Mouse (Mus musculus): ENCODE measurements around the gene Olfr61. TPM values are rescaled to one million over a fixed set of nuclear protein-coding genes. Genes with fewer than 3 reads are reported as not detected.
"Not testable (repeated sequence)": the region's sequence is repeated elsewhere in the genome, so short reads cannot be mapped to it uniquely, and the experiment has no call there.

Gene Olfr61
- total and polyA plus RNA-seq, 2 experiments, result not detected

DNA sequence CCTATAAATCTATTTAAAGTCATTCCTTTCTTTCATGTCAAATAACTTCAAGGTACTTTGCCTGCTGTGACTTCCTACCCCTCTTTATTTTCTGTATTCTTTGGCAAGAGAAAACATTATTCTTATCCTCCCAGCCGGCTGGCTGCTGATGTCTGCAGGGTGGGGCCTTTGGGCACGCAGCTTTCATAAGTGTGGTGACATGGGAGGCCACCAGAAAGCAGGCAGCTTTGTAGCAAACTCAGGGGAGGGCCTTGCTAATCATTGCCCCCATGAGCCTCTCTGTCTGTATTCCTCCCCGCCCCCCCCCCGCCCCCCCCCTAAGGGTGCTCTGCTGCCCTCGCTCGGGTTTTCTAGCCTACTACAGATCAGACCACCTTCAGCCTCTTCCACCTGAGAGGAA, 47.1 kb downstream of the Olfr61 start:
- Histone ChIP-seq H3K4me1 (ENCODE audit: control insufficient read depth, insufficient read depth, low read length) (no peaks in the 10 kb centered on the region), H3K9ac (ENCODE audit: low read depth, low read length) (no peak overlapping the region), H3K4me3 (ENCODE audit: insufficient read depth, low read depth, low read length) (no peak overlapping the region), H3K27me3 (ENCODE audit: control insufficient read depth, insufficient read depth, low read length) (no peaks in the 10 kb centered on the region), H3K36me3 (ENCODE audit: control insufficient read depth, insufficient read depth, low read length) (no peaks in the 10 kb centered on the region), H3K79me2 (ENCODE audit: control insufficient read depth, insufficient read depth, low read length) (no peaks in the 10 kb centered on the region), H3K27ac (replicated peaks; ENCODE audit: insufficient read depth, low read depth, low read length) (no peak overlapping the region)
- WGBS, result 17% methylated on average over 6 of the region's 6 CpGs
- TF ChIP-seq POLR2A (IDR thresholded peaks at IDR 0.05; ENCODE audit: extremely low read depth, insufficient read depth, low read length) (no peak), CTCF (IDR thresholded peaks at IDR 0.05; ENCODE audit: low read depth, low read length) (no peak)
- DNase-seq (ENCODE audit: extremely low read depth, low read depth, low spot score), result no peak

GRCm38 (mm10) chr7:140679591-140679990, 50.8 kb downstream of the Olfr61 start:
- H3K27ac ChIP-seq (replicated peaks; ENCODE audit: insufficient read depth, low read depth, low read length); H3K27me3 ChIP-seq (ENCODE audit: control insufficient read depth, insufficient read depth, low read length); H3K36me3 ChIP-seq (ENCODE audit: control insufficient read depth, insufficient read depth, low read length); H3K9ac ChIP-seq (ENCODE audit: low read depth, low read length); H3K4me1 ChIP-seq (ENCODE audit: control insufficient read depth, insufficient read depth, low read length); H3K79me2 ChIP-seq (ENCODE audit: control insufficient read depth, insufficient read depth, low read length); H3K4me3 ChIP-seq (ENCODE audit: insufficient read depth, low read depth, low read length); DNase-seq (ENCODE audit: extremely low read depth, low read depth, low spot score): not testable (repeated sequence)
- WGBS, result 79% methylated on average over 4 of the region's 4 CpGs

- H3K36me3 ChIP-seq (ENCODE audit: control insufficient read depth, insufficient read depth, low read length), result no peaks in the 10 kb centered on the region
- no peak within 1 kb of the TSS for H3K27ac ChIP-seq (replicated peaks; ENCODE audit: insufficient read depth, low read depth, low read length)
- H3K9ac ChIP-seq (ENCODE audit: low read depth, low read length), result no peak within 1 kb of the TSS
- TF ChIP-seq POLR2A (IDR thresholded peaks at IDR 0.05; ENCODE audit: extremely low read depth, insufficient read depth, low read length), result no peak
- TF ChIP-seq CTCF (IDR thresholded peaks at IDR 0.05; ENCODE audit: low read depth, low read length), result no peak
- DNase-seq (ENCODE audit: extremely low read depth, low read depth, low spot score), result no peak
- H3K4me1 ChIP-seq (ENCODE audit: control insufficient read depth, insufficient read depth, low read length), result no peaks in the 10 kb centered on the region
- no peak within 1 kb of the TSS for H3K4me3 ChIP-seq (ENCODE audit: insufficient read depth, low read depth, low read length)
- 81% methylated on average over 1 of the region's 1 CpGs for WGBS
- H3K27me3 ChIP-seq (ENCODE audit: control insufficient read depth, insufficient read depth, low read length), result no peaks in the 10 kb centered on the region
- no peaks in the 10 kb centered on the region for H3K79me2 ChIP-seq (ENCODE audit: control insufficient read depth, insufficient read depth, low read length)
These were observed 52.9 kb downstream of the Olfr61 start, which contains the start of gene Olfr45 for GRCm38 (mm10) chr7:140681651-140682050. Gene Olfr45, plus strand, starts transcription at chr7:140681951.

Other genes starting within 250 kb of the Olfr61 start
- not detected in 2 replicates for gene Olfr531, start 226.1 kb upstream of the Olfr61 start, total RNA-seq (2014; rRNA removed)
- not detected in 2 replicates for gene Olfr531, start 226.1 kb upstream of the Olfr61 start, polyA plus RNA-seq (2012; rRNA removed)
- not detected in 2 replicates for gene Olfr532, start 207.3 kb upstream of the Olfr61 start, total RNA-seq (2014; rRNA removed)
- gene Olfr532, start 207.3 kb upstream of the Olfr61 start, polyA plus RNA-seq (2012; rRNA removed), result not detected in 2 replicates
- not detected in 2 replicates for gene Olfr533, start 165.6 kb upstream of the Olfr61 start, total RNA-seq (2014; rRNA removed)
- gene Olfr533, start 165.6 kb upstream of the Olfr61 start, polyA plus RNA-seq (2012; rRNA removed), result not detected in 2 replicates
- gene Olfr535, start 144.8 kb upstream of the Olfr61 start, total RNA-seq (2014; rRNA removed), result not detected in 2 replicates
- not detected in 2 replicates for gene Olfr535, start 144.8 kb upstream of the Olfr61 start, polyA plus RNA-seq (2012; rRNA removed)
- gene Olfr536, start 121.6 kb upstream of the Olfr61 start, total RNA-seq (2014; rRNA removed), result not detected in 2 replicates
- not detected in 2 replicates for gene Olfr536, start 121.6 kb upstream of the Olfr61 start, polyA plus RNA-seq (2012; rRNA removed)
- gene Olfr538, start 61.1 kb upstream of the Olfr61 start, total RNA-seq (2014; rRNA removed), result not detected in 2 replicates
- gene Olfr538, start 61.1 kb upstream of the Olfr61 start, polyA plus RNA-seq (2012; rRNA removed), result not detected in 2 replicates
- under 0.01 TPM in 1 of 2 replicates, not detected in the other for gene Olfr46, start 27.7 kb upstream of the Olfr61 start, total RNA-seq (2014; rRNA removed)
- gene Olfr46, start 27.7 kb upstream of the Olfr61 start, polyA plus RNA-seq (2012; rRNA removed), result not detected in 2 replicates
- gene Olfr53, start 17.5 kb downstream of the Olfr61 start, total RNA-seq (2014; rRNA removed), result not detected in 2 replicates
- not detected in 2 replicates for gene Olfr53, start 17.5 kb downstream of the Olfr61 start, polyA plus RNA-seq (2012; rRNA removed)
- under 0.01 TPM in 1 of 2 replicates, not detected in the other for gene Olfr539, start 31.0 kb downstream of the Olfr61 start, total RNA-seq (2014; rRNA removed)
- not detected in 2 replicates for gene Olfr539, start 31.0 kb downstream of the Olfr61 start, polyA plus RNA-seq (2012; rRNA removed)
- not detected in 2 replicates for gene Olfr45, start 53.0 kb downstream of the Olfr61 start, total RNA-seq (2014; rRNA removed)
- gene Olfr45, start 53.0 kb downstream of the Olfr61 start, polyA plus RNA-seq (2012; rRNA removed), result not detected in 2 replicates
- gene Olfr541, start 68.3 kb downstream of the Olfr61 start, total RNA-seq (2014; rRNA removed), result not detected in 2 replicates
- 0.07 TPM in 1 of 2 replicates, not detected in the other for gene Olfr541, start 68.3 kb downstream of the Olfr61 start, polyA plus RNA-seq (2012; rRNA removed)
- gene Cyp2e1, start 134.8 kb downstream of the Olfr61 start, total RNA-seq (2014; rRNA removed), result 3,097 and 4,003 TPM in 2 replicates
- gene Cyp2e1, start 134.8 kb downstream of the Olfr61 start, polyA plus RNA-seq (2012; rRNA removed), result 2,786 and 2,859 TPM in 2 replicates
- gene Syce1, start 158.9 kb downstream of the Olfr61 start, total RNA-seq (2014; rRNA removed), result not detected in 2 replicates
- gene Syce1, start 158.9 kb downstream of the Olfr61 start, polyA plus RNA-seq (2012; rRNA removed), result 0.07 TPM in 1 of 2 replicates, not detected in the other
- 1.0 TPM in 2 replicates for gene Zfp941, start 193.2 kb downstream of the Olfr61 start, total RNA-seq (2014; rRNA removed)
- 0.34 and 0.77 TPM in 2 replicates for gene Zfp941, start 193.2 kb downstream of the Olfr61 start, polyA plus RNA-seq (2012; rRNA removed)
- 511 and 549 TPM in 2 replicates for gene Urah, start 206.0 kb downstream of the Olfr61 start, total RNA-seq (2014; rRNA removed)
- 1,037 and 1,096 TPM in 2 replicates for gene Urah, start 206.0 kb downstream of the Olfr61 start, polyA plus RNA-seq (2012; rRNA removed)
- gene Scgb1c1, start 216.6 kb downstream of the Olfr61 start, total RNA-seq (2014; rRNA removed), result 0.46 TPM in 1 of 2 replicates, not detected in the other
- 1.0 TPM in 1 of 2 replicates, not detected in the other for gene Scgb1c1, start 216.6 kb downstream of the Olfr61 start, polyA plus RNA-seq (2012; rRNA removed)
- not detected in 2 replicates for gene Odf3, start 218.8 kb downstream of the Olfr61 start, total RNA-seq (2014; rRNA removed)
- not detected in 2 replicates for gene Odf3, start 218.8 kb downstream of the Olfr61 start, polyA plus RNA-seq (2012; rRNA removed)
- gene Gm45785, start 227.4 kb downstream of the Olfr61 start, total RNA-seq (2014; rRNA removed), result 0.60 and 1.4 TPM in 2 replicates
- not detected in 2 replicates for gene Gm45785, start 227.4 kb downstream of the Olfr61 start, polyA plus RNA-seq (2012; rRNA removed)
- 17.5 and 20.3 TPM in 2 replicates for gene Ric8a, start 228.0 kb downstream of the Olfr61 start, total RNA-seq (2014; rRNA removed)
- gene Ric8a, start 228.0 kb downstream of the Olfr61 start, polyA plus RNA-seq (2012; rRNA removed), result 24.6 and 34.4 TPM in 2 replicates
- 15.0 and 15.4 TPM in 2 replicates for gene Bet1l, start 228.6 kb downstream of the Olfr61 start, total RNA-seq (2014; rRNA removed)
- gene Bet1l, start 228.6 kb downstream of the Olfr61 start, polyA plus RNA-seq (2012; rRNA removed), result 22.1 and 29.2 TPM in 2 replicates